Mouse (Mus musculus) embryonic facial prominence, embryonic 14.5 days (tissue): ENCODE results near the gene Gm20422. TPM values are rescaled to one million over a fixed set of nuclear protein-coding genes. Genes with fewer than 3 reads are reported as not detected.

Source experiments
- ATAC-seq: fragments of 200-750 bp; cut with Nextera tagmentation; 2 replicates; pipeline ENCODE4 v1.8.0; 2017; ENCODE audit warnings: low read depth, moderate number of reproducible peaks, moderate TSS enrichment
- DNase-seq: peaks from one replicate; pipeline ENCODE4 v3.0.0-alpha.2; 2015; ENCODE audit warnings: low spot score
- H3K27ac ChIP-seq: fragments of 300-500 bp; sonication (generic); replicated peaks from 2 replicates; pipeline ENCODE4 v1.5.1; 2014; ENCODE audit warnings: low read depth, mild to moderate bottlenecking, low read length, moderate library complexity
- H3K27me3 ChIP-seq: fragments of 300-500 bp; sonication (generic); replicated peaks from 2 replicates; pipeline ENCODE4 v1.6.1; 2014; ENCODE audit warnings: low read length; ENCODE audit not compliant: control insufficient read depth, insufficient read depth
- H3K36me3 ChIP-seq: fragments of 300-500 bp; sonication (generic); 2 replicates; pipeline ENCODE4 v1.6.1; 2014; ENCODE audit warnings: low read length, mixed read lengths; ENCODE audit not compliant: control insufficient read depth, insufficient read depth
- H3K4me1 ChIP-seq: fragments of 300-500 bp; sonication (generic); 2 replicates; pipeline ENCODE4 v1.6.1; 2014; ENCODE audit warnings: antibody characterized with exemption, low read length; ENCODE audit not compliant: control insufficient read depth, insufficient read depth
- H3K4me2 ChIP-seq: fragments of 300-500 bp; sonication (generic); 2 replicates; pipeline ENCODE4 v1.6.1; 2014; ENCODE audit warnings: low read depth, mild to moderate bottlenecking, low read length, moderate library complexity, mixed read lengths
- H3K4me3 ChIP-seq: fragments of 300-500 bp; sonication (generic); 2 replicates; pipeline ENCODE4 v1.5.1; 2014; ENCODE audit warnings: low read depth, mild to moderate bottlenecking, low read length
- H3K9ac ChIP-seq: fragments of 300-500 bp; sonication (generic); 2 replicates; pipeline ENCODE4 v1.6.1; 2014; ENCODE audit warnings: low read depth, mild to moderate bottlenecking, low read length, moderate library complexity, mixed read lengths
- H3K9me3 ChIP-seq: fragments of 300-500 bp; sonication (generic); 2 replicates; pipeline ENCODE4 v1.6.1; 2016; ENCODE audit warnings: low read length; ENCODE audit not compliant: control insufficient read depth
- WGBS: fragments of 180-500 bp; shearing (Covaris S2); extraction: QIAGEN DNeasy Blood & Tissue Kit; methylation state at CpG from one replicate; pipeline ENCODE4 v1.1.7; 2014; 5-methylcytosine and 5-hydroxymethylcytosine counted together
- polyA plus RNA-seq: library from polyadenylated mRNA; unstranded; fragments of >200 nt; fragmentation: Nextera tagmentation; extraction: Ambion mirVana; gene quantifications from 2 replicates; pipeline ENCODE4 v1.2.1, GENCODE M21; 2014

The Gm20422 gene
- polyA plus RNA-seq, 1 experiment from 2014 or later: 0.22 TPM

- 0 out of 2 replicates have a peak, but pooled peaks have one; percentile 2 for ATAC-seq
- WGBS: 20% methylated on average over 11 of the region's 11 CpGs
- Histone ChIP-seq H3K4me1 (peaks cover 17% of the 10 kb centered on the region), H3K9me3 (no peaks in the 10 kb centered on the region), H3K9ac (peak overlapping the region; percentile 94), H3K27me3 (no peaks in the 10 kb centered on the region), H3K4me2 (peak overlapping the region; percentile 76), H3K27ac (peak overlapping the region; percentile 89), H3K36me3 (peaks cover 23% of the 10 kb centered on the region), H3K4me3 (peak overlapping the region; percentile 100)
- no peak for DNase-seq
Measured at GRCm38 (mm10) chr8:69790364-69790763, 15.7 kb upstream of the Gm20422 start.

- Histone ChIP-seq H3K27ac (no peak overlapping the region), H3K4me3 (peak overlapping the region; percentile 100; the same call in 1 of the 2 replicates), H3K36me3 (peaks cover 16% of the 10 kb centered on the region), H3K4me1 (peaks cover 17% of the 10 kb centered on the region), H3K27me3 (no peaks in the 10 kb centered on the region), H3K4me2 (peak overlapping the region; percentile 76; the same call in 1 of the 2 replicates), H3K9me3 (no peaks in the 10 kb centered on the region), H3K9ac (no peak overlapping the region)
- DNase-seq (no peak), ATAC-seq (no peak)
- WGBS: 63% methylated on average over 5 of the region's 5 CpGs
Measured at GRCm38 (mm10) chr8:69789731-69790130, 15.0 kb upstream of the Gm20422 start.

- H3K27ac ChIP-seq: no peak overlapping the region
- WGBS: 83% methylated on average over 5 of the region's 5 CpGs
- no peak for DNase-seq
- H3K9me3 ChIP-seq: no peaks in the 10 kb centered on the region
- no peak overlapping the region for H3K4me2 ChIP-seq
- peaks cover 10% of the 10 kb centered on the region for H3K36me3 ChIP-seq
- H3K4me1 ChIP-seq: peaks cover 17% of the 10 kb centered on the region
- no peaks in the 10 kb centered on the region for H3K27me3 ChIP-seq
- ATAC-seq: no peak
- no peak overlapping the region for H3K4me3 ChIP-seq
- no peak overlapping the region for H3K9ac ChIP-seq
Measured at GRCm38 (mm10) chr8:69789105-69789504, 14.4 kb upstream of the Gm20422 start.

GRCm38 (mm10) chr8:69777111-69777510 is 2.4 kb upstream of the Gm20422 start:
- ATAC-seq (no peak), DNase-seq (no peak)
- no peaks in the 10 kb centered on the region for H3K27me3 ChIP-seq
- H3K9ac ChIP-seq: no peak overlapping the region
- no peak overlapping the region for H3K27ac ChIP-seq
- H3K4me1 ChIP-seq: peaks cover 10% of the 10 kb centered on the region
- H3K4me3 ChIP-seq: no peak overlapping the region
- WGBS: 63% methylated on average over 9 of the region's 12 CpGs
- no peak overlapping the region for H3K4me2 ChIP-seq
- no peaks in the 10 kb centered on the region for H3K36me3 ChIP-seq
- no peaks in the 10 kb centered on the region for H3K9me3 ChIP-seq

GRCm38 (mm10) chr8:69775149-69775534 is 456 bp upstream of the Gm20422 start:
- Histone ChIP-seq H3K9me3 (no peaks in the 10 kb centered on the region), H3K4me1 (peaks cover 15% of the 10 kb centered on the region), H3K9ac (no peak overlapping the region), H3K27ac (no peak overlapping the region), H3K4me3 (peak overlapping the region; percentile 73), H3K36me3 (no peaks in the 10 kb centered on the region; the same call in 1 of the 2 replicates), H3K4me2 (peak overlapping the region; percentile 36), H3K27me3 (no peaks in the 10 kb centered on the region)
- no peak for ATAC-seq
- DNase-seq: no peak
- 54% methylated on average over 2 of the region's 2 CpGs for WGBS

GRCm38 (mm10) chr8:69772106-69772505 is 2.6 kb downstream of the Gm20422 start:
- Histone ChIP-seq H3K27ac (no peak overlapping the region), H3K4me1 (peaks cover 15% of the 10 kb centered on the region), H3K4me3 (no peak overlapping the region), H3K27me3 (no peaks in the 10 kb centered on the region), H3K36me3 (peaks cover 27% of the 10 kb centered on the region), H3K4me2 (no peak overlapping the region), H3K9me3 (peaks cover 8% of the 10 kb centered on the region), H3K9ac (no peak overlapping the region)
- WGBS: 87% methylated on average over 2 of the region's 2 CpGs
- ATAC-seq (no peak), DNase-seq (no peak)

- no peak for DNase-seq
- peaks cover 15% of the 10 kb centered on the region for H3K4me1 ChIP-seq
- peaks cover 36% of the 10 kb centered on the region for H3K36me3 ChIP-seq
- H3K27ac ChIP-seq: no peak overlapping the region
- no peak overlapping the region for H3K4me2 ChIP-seq
- peaks cover 17% of the 10 kb centered on the region for H3K9me3 ChIP-seq
- WGBS: 83% methylated on average over 9 of the region's 9 CpGs
- H3K9ac ChIP-seq: no peak overlapping the region
- H3K4me3 ChIP-seq: no peak overlapping the region
- no peak for ATAC-seq
- H3K27me3 ChIP-seq: no peaks in the 10 kb centered on the region
Measured at GRCm38 (mm10) chr8:69771221-69771620, 3.5 kb downstream of the Gm20422 start.

GRCm38 (mm10) chr8:69761814-69762445 is 12.8 kb downstream of the Gm20422 start:
- no peak for ATAC-seq
- no peaks in the 10 kb centered on the region for H3K4me1 ChIP-seq
- H3K4me2 ChIP-seq: no peak overlapping the region
- no peak for DNase-seq
- no peak overlapping the region for H3K9ac ChIP-seq
- H3K9me3 ChIP-seq: peaks cover 17% of the 10 kb centered on the region
- no peaks in the 10 kb centered on the region for H3K27me3 ChIP-seq
- H3K36me3 ChIP-seq: peaks cover 71% of the 10 kb centered on the region
- H3K4me3 ChIP-seq: no peak overlapping the region
- WGBS: 87% methylated on average over 4 of the region's 4 CpGs
- no peak overlapping the region for H3K27ac ChIP-seq

GRCm38 (mm10) chr8:69758316-69758715 is 16.4 kb downstream of the Gm20422 start:
- Histone ChIP-seq H3K4me2 (no peak overlapping the region), H3K9me3 (no peaks in the 10 kb centered on the region), H3K4me1 (no peaks in the 10 kb centered on the region), H3K36me3 (peaks cover 51% of the 10 kb centered on the region), H3K9ac (no peak overlapping the region), H3K4me3 (no peak overlapping the region), H3K27ac (no peak overlapping the region), H3K27me3 (no peaks in the 10 kb centered on the region)
- no peak for DNase-seq
- whole genome bisulfite sequencing: 94% methylated on average over 5 of the region's 5 CpGs
- no peak for ATAC-seq
